Mouse (Mus musculus): ENCODE data around the gene Abhd16a.
A peak's percentile ranks its signal among the peaks of the same experiment; 100 is the strongest.
"Not testable (repeated sequence)": the region's sequence is repeated elsewhere in the genome, so short reads cannot be mapped to it uniquely, and the experiment has no call there.

Abhd16a gene

DNA sequence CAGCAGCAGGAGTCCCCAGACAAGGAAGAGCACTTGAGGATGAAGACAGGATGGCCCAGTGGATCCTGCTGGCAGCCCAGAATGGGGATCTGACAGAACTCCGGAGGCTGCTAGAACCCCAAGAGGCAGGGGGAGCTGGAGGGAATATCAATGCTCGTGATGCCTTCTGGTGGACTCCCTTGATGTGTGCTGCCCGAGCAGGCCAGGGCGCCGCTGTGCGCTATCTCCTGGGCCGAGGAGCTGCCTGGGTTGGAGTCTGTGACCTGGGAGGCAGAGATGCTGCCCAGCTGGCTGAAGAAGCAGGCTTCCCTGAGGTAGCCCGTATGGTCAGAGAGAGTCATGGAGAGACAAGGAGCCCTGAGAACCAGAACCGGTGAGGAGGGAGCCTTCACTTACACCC is 34.2 kb downstream of the Abhd16a start:
- not testable (repeated sequence) for DNase-seq

GRCm38 (mm10) chr17:35124261-35124896 is 35.3 kb downstream of the Abhd16a start:
- DNase-seq, result not testable (repeated sequence)

- DNase-seq, result no peak
Measured at GRCm38 (mm10) chr17:35125081-35125480, 36.0 kb downstream of the Abhd16a start.

GRCm38 (mm10) chr17:35125578-35125977 is 36.5 kb downstream of the Abhd16a start:
- no peak for DNase-seq

- peak; percentile 73 for DNase-seq
Measured at GRCm38 (mm10) chr17:35126206-35126611, 37.1 kb downstream of the Abhd16a start, which contains the start of gene D17H6S53E. D17H6S53E (plus strand) TSS chr17:35126373.

DNA sequence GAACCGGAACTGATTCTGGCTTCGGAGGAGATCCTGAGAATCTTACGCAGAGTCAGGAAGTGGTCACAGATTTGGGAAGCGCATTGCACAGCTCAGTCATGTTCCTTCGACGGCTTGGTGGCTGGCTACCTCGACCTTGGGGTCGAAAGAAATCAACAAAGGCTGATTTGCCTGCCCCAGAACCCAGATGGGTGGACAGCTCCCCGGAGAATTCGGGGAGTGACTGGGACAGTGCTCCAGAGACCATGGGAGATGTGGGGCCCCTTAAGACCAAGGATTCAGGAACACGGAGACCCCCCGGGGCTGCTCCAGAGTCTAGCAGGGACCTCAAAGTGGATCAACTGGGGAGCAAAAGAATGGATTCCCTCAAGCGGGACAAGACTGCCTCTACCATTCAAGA is 38.0 kb downstream of the Abhd16a start:
- DNase-seq, result no peak

DNA sequence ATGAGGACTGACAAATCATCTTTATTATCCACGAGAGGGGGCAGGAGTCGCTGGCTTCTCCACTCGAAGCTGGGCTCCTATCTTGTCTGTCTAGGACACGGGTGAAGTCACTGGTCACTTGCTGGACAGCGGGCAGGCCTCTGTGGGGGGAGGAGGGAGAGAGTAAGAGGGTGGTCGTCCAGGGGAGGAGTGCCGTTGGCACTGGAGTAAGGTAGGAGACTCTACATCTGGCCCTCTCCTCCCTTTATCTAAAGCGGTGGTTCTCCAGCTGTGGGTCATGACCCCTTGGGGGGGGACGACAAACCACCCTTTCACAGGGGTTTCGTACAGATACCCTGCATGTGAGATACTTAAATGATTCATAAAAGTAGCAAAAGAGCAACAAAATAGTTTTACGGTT is 39.9 kb downstream of the Abhd16a start:
- no peak for DNase-seq

DNA sequence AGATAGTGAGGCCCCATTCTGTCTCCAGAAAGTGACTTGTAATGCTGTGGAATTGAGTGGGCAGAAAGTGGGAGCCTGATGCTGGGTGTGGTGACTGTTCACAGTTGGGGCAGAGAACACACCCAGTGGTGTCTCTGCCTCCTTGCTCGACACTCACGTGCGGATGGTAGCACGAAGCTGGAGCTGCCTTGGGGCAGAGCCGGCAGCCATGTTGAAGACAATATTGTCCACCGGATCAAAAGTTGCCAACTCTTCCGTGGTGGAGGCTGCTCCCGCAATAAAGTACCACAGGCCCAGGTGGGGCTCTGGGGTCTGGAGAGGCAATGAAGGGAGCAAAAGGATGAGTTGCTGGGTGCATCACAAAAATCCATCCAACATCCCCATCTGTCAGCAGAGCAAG is 42.0 kb downstream of the Abhd16a start:
- DNase-seq, result no peak

DNA sequence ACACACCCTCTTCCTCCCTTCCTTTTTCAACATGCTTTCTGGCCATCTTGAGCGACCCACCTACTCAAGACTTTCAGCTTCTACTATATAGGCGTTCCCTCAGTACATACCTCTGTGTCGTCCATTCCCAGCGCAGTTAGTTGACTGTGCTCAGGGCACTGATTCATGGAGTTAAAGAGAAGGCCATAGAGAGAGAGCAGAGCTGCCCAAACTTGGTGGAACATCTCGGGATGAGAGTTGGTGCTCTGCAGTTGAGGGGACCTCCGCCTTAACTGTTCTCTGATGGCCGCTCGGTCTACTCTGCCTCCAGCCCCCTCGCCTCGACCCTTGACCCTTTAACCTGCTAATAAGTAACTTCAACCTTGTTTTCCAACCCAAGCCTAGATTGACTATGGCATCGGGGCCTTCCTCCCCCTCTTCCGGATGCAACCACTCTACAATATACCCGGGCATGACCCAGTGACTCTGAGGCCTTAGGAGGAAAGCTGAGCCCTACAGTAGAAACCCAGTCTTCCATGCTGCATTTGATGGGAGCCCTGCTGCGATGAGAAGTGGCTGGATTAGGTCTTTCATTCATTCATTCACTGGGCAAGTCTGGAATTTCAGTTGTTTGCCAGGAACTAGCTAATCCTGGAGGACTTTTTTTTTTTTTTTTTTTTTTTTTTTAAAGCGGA is 42.6 kb downstream of the Abhd16a start, which contains the start of gene Apom:
Gene Apom (minus strand): TSS at position 551 of the 674 bp plus-strand sequence.
- no peak for DNase-seq

DNA sequence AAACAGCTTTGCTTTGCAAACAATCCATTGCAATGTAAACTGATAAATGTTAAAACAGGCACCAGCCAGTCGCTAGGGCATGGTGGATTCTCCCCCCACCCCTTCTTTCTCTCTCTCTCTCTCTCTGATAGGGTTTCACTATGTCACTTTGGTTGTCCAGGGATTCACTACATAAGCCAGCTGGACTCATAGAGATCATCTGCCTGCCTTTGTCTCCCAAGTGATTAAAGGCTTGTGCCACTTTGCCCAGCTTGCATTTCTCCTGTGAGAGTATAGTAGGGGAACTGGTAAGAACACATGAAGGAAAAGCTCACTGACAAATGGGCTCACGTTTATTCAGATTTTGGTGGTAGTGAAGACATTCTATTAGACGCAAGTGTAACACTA is 43.1 kb downstream of the Abhd16a start:
- DNase-seq, result no peak

- DNase-seq, result no peak
Measured at GRCm38 (mm10) chr17:35133517-35133916, 44.5 kb downstream of the Abhd16a start.

DNA sequence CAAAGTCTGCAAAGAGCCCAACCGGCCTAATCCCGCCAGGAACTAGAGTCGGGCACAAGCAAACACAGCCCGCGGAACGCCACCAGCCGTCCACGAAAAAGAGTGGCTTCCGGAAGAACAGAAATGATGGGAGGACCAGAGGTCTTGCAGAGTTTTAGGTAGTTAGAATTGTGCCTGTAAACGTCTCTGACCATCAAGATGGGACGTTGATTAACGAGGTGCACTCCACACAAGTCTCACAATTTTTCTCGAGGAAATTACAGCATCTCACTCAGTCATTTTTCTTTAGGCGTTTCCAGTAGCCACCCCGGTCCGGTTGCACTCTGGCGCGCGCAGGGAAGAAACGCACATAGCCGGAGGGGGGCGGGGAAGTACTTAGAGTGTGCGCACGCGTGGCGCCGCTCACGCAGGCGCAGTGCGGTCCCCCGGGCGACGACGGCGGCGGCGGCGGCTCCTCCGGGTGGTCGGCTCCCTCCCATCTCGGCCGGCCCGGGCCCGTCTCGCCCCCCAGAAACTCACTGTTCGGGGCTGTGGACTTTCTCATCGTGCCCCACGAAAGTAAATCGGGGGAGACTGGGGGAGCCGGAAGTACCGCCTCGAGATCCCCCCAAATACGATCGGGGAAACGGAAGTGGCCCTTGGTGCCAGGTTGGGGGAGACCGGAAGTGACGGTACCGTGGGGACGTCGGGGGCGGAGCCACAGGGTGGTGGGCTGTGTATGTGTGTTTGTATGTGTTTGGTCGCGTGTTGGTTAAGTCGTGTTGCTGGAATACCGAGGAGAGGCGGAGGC is 45.9 kb downstream of the Abhd16a start, which contains the start of gene Bag6:
Gene Bag6 (plus strand): TSS at position 378 of the 790 bp plus-strand sequence.
- peak; percentile 96 for DNase-seq

DNA sequence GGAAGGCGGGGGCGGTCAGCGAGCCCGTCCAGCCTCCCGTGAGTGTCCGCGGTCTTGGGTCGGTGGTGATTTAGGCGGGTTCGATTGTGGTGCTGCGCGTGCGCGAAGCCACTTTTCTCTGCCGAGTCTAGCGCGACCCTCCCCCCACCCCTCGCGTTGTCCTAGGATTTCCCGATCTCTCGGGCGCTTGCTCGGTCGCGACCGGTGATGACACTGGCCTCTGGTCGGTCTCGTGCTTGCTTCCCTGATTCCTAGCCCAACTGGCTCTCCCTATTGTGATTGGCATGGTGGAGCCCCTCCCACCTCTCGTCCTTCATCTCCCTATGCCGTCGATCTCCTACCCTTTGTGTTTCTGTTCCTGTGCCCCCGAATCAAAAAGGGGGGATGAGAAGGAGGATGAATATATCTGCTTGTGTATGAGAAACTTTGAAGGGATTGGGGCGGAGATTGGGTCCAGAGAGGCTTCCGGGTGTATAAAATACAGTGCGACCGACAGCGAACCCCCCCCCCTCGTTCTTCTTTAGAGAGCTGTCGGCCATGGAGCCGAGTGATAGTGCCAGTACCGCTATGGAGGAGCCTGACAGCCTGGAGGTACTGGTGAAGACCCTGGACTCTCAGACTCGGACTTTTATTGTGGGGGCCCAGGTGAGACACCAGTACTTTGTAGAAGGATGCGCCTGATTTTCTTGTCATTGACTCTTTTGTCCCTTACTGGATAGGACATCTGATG is 46.7 kb downstream of the Abhd16a start:
- no peak for DNase-seq

DNA sequence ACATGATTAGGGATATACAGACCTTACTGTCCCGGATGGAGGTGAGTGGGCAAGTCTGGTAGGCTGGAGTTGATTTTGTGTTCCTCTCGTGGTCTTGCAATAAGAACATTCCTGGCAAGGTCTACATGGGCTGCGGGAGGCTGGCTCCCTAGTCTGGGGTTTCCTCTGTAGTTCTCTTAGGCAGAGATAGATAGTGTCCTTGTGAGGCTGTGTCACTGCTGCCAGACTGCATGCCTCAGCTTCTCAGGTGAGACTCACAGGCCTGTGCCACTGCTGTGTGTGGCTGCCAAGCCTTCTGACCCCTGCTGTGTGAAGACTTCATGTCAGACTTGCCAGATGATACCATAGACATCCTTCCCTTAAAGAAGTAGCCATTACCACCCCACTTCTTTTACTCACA is 50.2 kb downstream of the Abhd16a start:
- no peak for DNase-seq

DNA sequence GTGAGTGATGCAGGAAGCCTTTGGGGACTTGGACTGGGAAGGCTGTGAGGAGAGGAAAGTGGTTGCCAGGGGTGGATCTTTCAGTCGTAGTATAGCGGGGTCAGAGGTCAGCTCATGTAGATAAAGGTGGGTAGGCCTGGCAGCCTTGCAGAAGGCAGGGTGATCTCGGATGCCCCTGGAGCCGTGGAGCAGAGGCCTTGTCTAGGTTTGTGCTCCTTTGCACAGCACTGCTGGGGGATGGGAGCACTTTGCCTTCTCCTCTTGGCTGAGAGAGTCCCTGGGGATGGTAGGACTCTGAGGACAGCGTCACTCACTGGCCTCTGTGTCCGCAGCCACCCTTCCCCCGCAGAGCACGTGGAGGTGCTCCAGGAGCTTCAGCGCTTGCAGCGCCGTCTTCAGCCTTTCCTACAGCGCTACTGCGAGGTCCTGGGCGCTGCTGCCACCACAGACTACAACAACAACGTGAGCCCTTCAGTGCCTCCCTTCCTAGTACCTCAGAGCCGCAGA is 51.5 kb downstream of the Abhd16a start:
- no peak for DNase-seq

DNA sequence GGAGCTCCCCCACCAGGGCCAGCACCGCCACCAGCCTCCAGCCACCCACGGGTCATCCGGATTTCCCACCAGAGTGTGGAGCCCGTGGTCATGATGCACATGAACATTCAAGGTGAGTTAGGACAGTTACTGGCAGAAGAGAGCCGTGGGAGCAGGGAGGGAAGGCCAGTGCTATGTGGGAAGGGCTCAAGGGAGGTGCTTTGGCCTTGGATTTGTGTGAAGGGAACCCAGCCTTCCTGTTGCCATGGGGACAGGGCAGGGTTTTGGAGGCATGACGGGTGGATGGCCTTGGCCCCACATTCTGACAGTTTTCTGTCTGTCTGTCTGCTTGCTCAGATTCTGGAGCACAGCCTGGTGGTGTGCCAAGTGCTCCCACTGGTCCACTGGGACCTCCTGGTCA is 52.9 kb downstream of the Abhd16a start:
- DNase-seq, result no peak

GRCm38 (mm10) chr17:35146139-35146538 is 57.1 kb downstream of the Abhd16a start:
- DNase-seq, result no peak

GRCm38 (mm10) chr17:35147348-35147747 is 58.3 kb downstream of the Abhd16a start:
- no peak for DNase-seq

GRCm38 (mm10) chr17:35147922-35148639 is 59.0 kb downstream of the Abhd16a start:
- no peak for DNase-seq

DNA sequence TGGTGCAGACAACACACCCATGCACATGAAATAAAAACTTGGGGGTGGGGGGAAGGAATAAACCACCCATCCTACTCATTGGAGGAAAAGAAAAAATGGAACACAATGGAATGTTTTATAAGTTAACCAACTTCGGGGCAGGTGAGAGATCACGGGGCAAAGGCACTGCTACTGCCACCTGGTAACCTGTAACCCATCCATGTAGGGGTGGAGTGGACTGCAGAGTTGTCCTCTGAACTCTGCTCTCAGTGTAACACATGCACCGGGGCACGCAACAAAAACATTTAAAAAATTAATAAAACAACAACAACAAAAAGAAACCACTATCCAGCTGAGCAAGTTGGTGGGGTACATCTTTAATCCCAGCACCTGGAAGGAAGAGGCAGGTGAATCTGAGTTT is 63.1 kb downstream of the Abhd16a start:
- no peak for DNase-seq

Data from right cerebral cortex, postnatal 14 days (tissue).